Mouse (Mus musculus) lung, embryonic 14.5 days (tissue): ENCODE measurements around the gene Slc13a3. TPM values are rescaled to one million over a fixed set of nuclear protein-coding genes. Genes with fewer than 3 reads are reported as not detected.
A peak's percentile ranks its signal among the peaks of the same experiment; 100 is the strongest.
"Not testable (repeated sequence)": the region's sequence is repeated elsewhere in the genome, so short reads cannot be mapped to it uniquely, and the experiment has no call there.

ENCODE experiments used
- ATAC-seq: fragments of 200-750 bp; cut with Nextera tagmentation; 2 replicates; pipeline ENCODE4 v1.8.0; 2017; ENCODE audit warnings: mild to moderate bottlenecking, moderate TSS enrichment, moderate library complexity; ENCODE audit not compliant: insufficient read depth
- DNase-seq: peaks from one replicate; pipeline ENCODE4 v3.0.0-alpha.2; 2015
- H3K27ac ChIP-seq: fragments of 300-500 bp; sonication (generic); 2 replicates; pipeline ENCODE4 v1.5.1; 2014; ENCODE audit warnings: low read depth, mild to moderate bottlenecking, moderate library complexity
- H3K27me3 ChIP-seq: fragments of 300-500 bp; sonication (generic); 2 replicates; pipeline ENCODE4 v1.6.1; 2014; ENCODE audit warnings: low read length, control low read depth; ENCODE audit not compliant: insufficient read depth
- H3K36me3 ChIP-seq: fragments of 300-500 bp; sonication (generic); 2 replicates; pipeline ENCODE4 v1.6.1; 2014; ENCODE audit warnings: control low read depth; ENCODE audit not compliant: insufficient read depth
- H3K4me1 ChIP-seq: fragments of 300-500 bp; sonication (generic); 2 replicates; pipeline ENCODE4 v1.6.1; 2014; ENCODE audit warnings: antibody characterized with exemption, control low read depth; ENCODE audit not compliant: insufficient read depth
- H3K4me2 ChIP-seq: fragments of 300-500 bp; sonication (generic); 2 replicates; pipeline ENCODE4 v1.6.1; 2014; ENCODE audit warnings: mild to moderate bottlenecking
- H3K4me3 ChIP-seq: fragments of 300-500 bp; sonication (generic); 2 replicates; pipeline ENCODE4 v1.5.1; 2014; ENCODE audit warnings: low read depth, low read length
- H3K9ac ChIP-seq: fragments of 300-500 bp; sonication (generic); 2 replicates; pipeline ENCODE4 v1.6.1; 2014
- H3K9me3 ChIP-seq: fragments of 300-500 bp; sonication (generic); 2 replicates; pipeline ENCODE4 v1.6.1; 2016; ENCODE audit warnings: low read depth, low read length, control low read depth
- CTCF ChIP-seq: IDR thresholded peaks from 2 replicates; pipeline ENCODE4 v1.5.1; 2016; ENCODE audit warnings: antibody characterized with exemption, low read depth
- WGBS: fragments of 180-500 bp; shearing (Covaris S2); extraction: QIAGEN DNeasy Blood & Tissue Kit; methylation state at CpG from one replicate; pipeline ENCODE4 v1.1.7; 2014; 5-methylcytosine and 5-hydroxymethylcytosine counted together
- polyA plus RNA-seq: library from polyadenylated mRNA; unstranded; fragments of >200 nt; fragmentation: Nextera tagmentation; extraction: Ambion mirVana; gene quantifications from 2 replicates; pipeline ENCODE4 v1.2.1, GENCODE M21; 2014

Slc13a3 gene
- 0.30 and 0.58 TPM in 2 replicates for polyA plus RNA-seq

DNA sequence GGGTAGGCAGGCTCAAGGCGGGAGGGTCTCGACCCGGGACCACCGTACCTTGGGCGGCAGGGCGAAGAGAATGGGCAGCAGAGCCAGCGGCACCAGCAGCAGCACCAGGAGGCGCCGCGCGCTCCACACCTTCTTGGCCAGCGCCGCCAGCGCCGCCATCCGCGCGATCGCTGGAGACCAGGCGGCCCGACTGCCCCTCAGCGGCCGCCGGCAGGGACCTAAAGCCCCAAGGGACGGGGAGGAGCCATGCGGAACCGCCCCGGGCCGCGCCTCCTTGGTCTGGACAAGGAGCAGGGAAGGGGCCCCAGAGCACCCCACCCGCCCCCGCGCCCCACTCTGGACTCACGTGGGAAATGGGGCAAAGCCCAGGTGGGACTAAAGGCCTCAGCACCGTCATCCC is at the start of gene Slc13a3:
TSS of gene Slc13a3 (minus strand) at position 228 of the 400 bp plus-strand sequence.
- DNase-seq, result peak; percentile 58
- ATAC-seq, result 0 out of 2 replicates have a peak, but pooled peaks have one; percentile 38
- Histone ChIP-seq H3K27ac (no peak within 1 kb of the TSS), H3K4me1 (no peaks in the 10 kb centered on the region), H3K4me2 (peak within 1 kb of the TSS; percentile 53), H3K9ac (peak within 1 kb of the TSS; percentile 9; the same call in 1 of the 2 replicates), H3K4me3 (peak within 1 kb of the TSS; percentile 8; the same call in 1 of the 2 replicates), H3K9me3 (no peaks in the 10 kb centered on the region), H3K27me3 (peaks cover 24% of the 10 kb centered on the region), H3K36me3 (no peaks in the 10 kb centered on the region)
- WGBS, result 1% methylated on average over 33 of the region's 35 CpGs
- TF ChIP-seq CTCF, result no peak

DNA sequence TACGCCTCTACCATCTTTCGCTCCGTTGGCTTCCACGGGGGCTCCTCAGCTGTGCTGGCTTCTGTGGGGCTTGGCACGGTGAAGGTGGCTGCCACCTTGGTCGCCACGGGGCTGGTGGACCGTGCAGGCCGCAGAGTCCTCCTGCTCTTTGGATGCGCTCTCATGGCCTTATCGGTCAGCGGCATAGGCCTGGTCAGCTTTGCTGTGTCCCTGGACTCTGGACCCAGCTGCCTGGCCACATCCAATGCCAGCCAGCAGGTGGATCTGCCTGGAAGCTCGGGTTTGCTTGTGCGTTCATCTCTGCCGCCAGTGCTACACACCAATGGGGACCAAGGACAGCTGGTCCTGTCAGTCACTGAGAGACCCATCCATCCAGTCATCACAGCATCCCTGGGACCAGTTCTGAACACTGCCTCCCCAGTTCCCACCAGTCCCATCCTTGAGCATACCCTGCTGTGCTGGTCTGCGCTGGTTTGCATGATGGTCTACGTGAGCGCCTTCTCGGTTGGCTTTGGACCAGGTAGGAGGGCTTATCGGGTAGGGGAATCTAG is 42.2 kb upstream of the Slc13a3 start:
- WGBS, result 95% methylated on average over 20 of the region's 20 CpGs
- Histone ChIP-seq H3K27me3 (no peaks in the 10 kb centered on the region), H3K36me3 (peaks cover 24% of the 10 kb centered on the region), H3K4me3 (no peak overlapping the region), H3K27ac (no peak overlapping the region), H3K4me1 (no peaks in the 10 kb centered on the region; the same call in 1 of the 2 replicates), H3K4me2 (no peak overlapping the region), H3K9ac (no peak overlapping the region), H3K9me3 (no peaks in the 10 kb centered on the region)
- TF ChIP-seq CTCF, result no peak
- no peak for DNase-seq
- ATAC-seq, result no peak

- Histone ChIP-seq H3K27ac (no peak overlapping the region), H3K4me2 (no peak overlapping the region), H3K9me3 (no peaks in the 10 kb centered on the region), H3K9ac (no peak overlapping the region), H3K36me3 (peaks cover 17% of the 10 kb centered on the region; the same call in 1 of the 2 replicates), H3K27me3 (no peaks in the 10 kb centered on the region), H3K4me3 (no peak overlapping the region), H3K4me1 (no peaks in the 10 kb centered on the region; the same call in 1 of the 2 replicates)
- DNase-seq (peak; percentile 71), ATAC-seq (peak; percentile 62; the same call in 1 of the 2 replicates)
- TF ChIP-seq CTCF, result no peak
- 19% methylated on average over 11 of the region's 11 CpGs for WGBS
Observed at GRCm38 (mm10) chr2:165512870-165513600, 40.0 kb upstream of the Slc13a3 start.

GRCm38 (mm10) chr2:165512426-165512825 is 39.4 kb upstream of the Slc13a3 start:
- Histone ChIP-seq H3K27me3 (no peaks in the 10 kb centered on the region), H3K9ac (no peak overlapping the region), H3K9me3 (no peaks in the 10 kb centered on the region), H3K4me3 (no peak overlapping the region), H3K36me3 (peaks cover 17% of the 10 kb centered on the region; the same call in 1 of the 2 replicates), H3K27ac (no peak overlapping the region), H3K4me1 (no peaks in the 10 kb centered on the region; the same call in 1 of the 2 replicates), H3K4me2 (no peak overlapping the region)
- no peak for ATAC-seq
- 38% methylated on average over 7 of the region's 7 CpGs for WGBS
- DNase-seq, result no peak
- TF ChIP-seq CTCF, result no peak

- not testable (repeated sequence) for H3K27ac ChIP-seq, H3K4me3 ChIP-seq, H3K4me1 ChIP-seq, H3K4me2 ChIP-seq, H3K9me3 ChIP-seq, H3K9ac ChIP-seq, ATAC-seq, H3K27me3 ChIP-seq, DNase-seq
- WGBS, result 83% methylated on average over 4 of the region's 4 CpGs
- H3K36me3 ChIP-seq, result peaks cover 15% of the 10 kb centered on the region; the same call in 1 of the 2 replicates
Observed at GRCm38 (mm10) chr2:165511530-165511929, 38.5 kb upstream of the Slc13a3 start.

GRCm38 (mm10) chr2:165510914-165511458 is 38.0 kb upstream of the Slc13a3 start:
- H3K36me3 ChIP-seq, result not testable (repeated sequence)
- WGBS, result 46% methylated on average over 2 of the region's 2 CpGs

DNA sequence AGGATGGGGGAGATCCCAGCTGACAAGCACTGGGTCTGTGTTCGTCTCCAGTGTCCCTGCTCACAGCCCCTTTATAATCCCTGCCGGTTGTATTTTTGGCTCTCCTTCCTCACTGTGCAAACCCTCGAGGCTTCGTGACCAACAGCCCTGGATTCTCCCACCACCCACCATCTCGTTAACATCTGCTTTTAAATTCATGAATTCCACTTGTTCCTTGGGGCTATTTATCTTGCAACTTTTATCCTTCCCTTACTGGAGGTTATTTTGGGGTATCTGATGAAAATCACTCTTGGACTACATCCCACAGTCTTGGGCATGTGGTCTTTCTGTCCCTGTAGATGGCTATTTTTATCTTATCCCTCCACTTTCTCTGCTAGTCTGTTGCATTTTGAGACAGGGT is 37.4 kb upstream of the Slc13a3 start:
- 34% methylated on average over 5 of the region's 5 CpGs for WGBS
- H3K9me3 ChIP-seq, result no peaks in the 10 kb centered on the region
- TF ChIP-seq CTCF, result no peak
- H3K9ac ChIP-seq, result no peak overlapping the region
- H3K4me2 ChIP-seq, result no peak overlapping the region
- H3K4me1 ChIP-seq, result no peaks in the 10 kb centered on the region; the same call in 1 of the 2 replicates
- DNase-seq (no peak), ATAC-seq (no peak)
- H3K4me3 ChIP-seq, result no peak overlapping the region
- H3K27me3 ChIP-seq, result no peaks in the 10 kb centered on the region
- H3K27ac ChIP-seq, result no peak overlapping the region; the same call in 1 of the 2 replicates
- H3K36me3 ChIP-seq, result peaks cover 8% of the 10 kb centered on the region; the same call in 1 of the 2 replicates

More at GRCm38 (mm10) chr2:165510914-165511458, 38.0 kb upstream of the Slc13a3 start:
- not testable (repeated sequence) for H3K27me3 ChIP-seq, H3K4me2 ChIP-seq, DNase-seq, H3K4me1 ChIP-seq, H3K4me3 ChIP-seq, H3K27ac ChIP-seq, ATAC-seq, H3K9ac ChIP-seq, H3K9me3 ChIP-seq
